Mouse (Mus musculus) regulatory T cell (primary cell): ENCODE results near the gene Rnf149.
"Not testable (repeated sequence)": the region's sequence is repeated elsewhere in the genome, so short reads cannot be mapped to it uniquely, and the experiment has no call there.

Experiments
- in situ Hi-C: fragments of 300-600 bp; cut with MboI, MseI; formaldehyde crosslinking; loops from one replicate; pipeline ENCODE4 v1.15.1; 2025; ENCODE audit warnings: high pct_unique_total_duplicates

The Rnf149 gene

DNA sequence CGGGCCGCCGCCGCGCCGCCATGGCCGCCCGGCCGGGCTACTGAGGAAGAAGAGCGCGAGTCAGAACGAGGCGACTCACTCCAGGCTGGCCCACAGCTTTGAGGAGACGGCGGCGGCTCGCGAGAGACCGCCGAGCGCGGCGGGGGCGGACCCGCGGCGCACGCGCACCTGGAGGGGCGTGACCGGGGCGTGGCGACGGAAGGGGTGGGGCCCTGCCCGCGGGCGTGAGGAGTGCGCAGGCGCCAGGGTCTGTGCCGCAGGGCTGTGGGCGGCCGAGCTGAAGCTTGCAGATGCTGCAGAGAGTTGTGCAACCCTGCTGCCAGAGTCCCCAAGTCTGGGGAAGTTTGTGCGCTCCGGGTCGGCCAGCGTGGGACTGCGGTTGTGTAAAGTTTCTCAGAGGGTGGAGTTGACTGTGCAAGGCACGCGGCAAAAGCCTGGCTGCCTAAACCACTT lies at the start of gene Rnf149:
Rnf149 (minus strand) TSS at position 153 of the 453 bp plus-strand sequence.
- in situ Hi-C loops = no loop called here

GRCm38 (mm10) chr1:39625491-39625890 lies 48.3 kb upstream of the Rnf149 start:
- in situ Hi-C loops = no loop called here

DNA sequence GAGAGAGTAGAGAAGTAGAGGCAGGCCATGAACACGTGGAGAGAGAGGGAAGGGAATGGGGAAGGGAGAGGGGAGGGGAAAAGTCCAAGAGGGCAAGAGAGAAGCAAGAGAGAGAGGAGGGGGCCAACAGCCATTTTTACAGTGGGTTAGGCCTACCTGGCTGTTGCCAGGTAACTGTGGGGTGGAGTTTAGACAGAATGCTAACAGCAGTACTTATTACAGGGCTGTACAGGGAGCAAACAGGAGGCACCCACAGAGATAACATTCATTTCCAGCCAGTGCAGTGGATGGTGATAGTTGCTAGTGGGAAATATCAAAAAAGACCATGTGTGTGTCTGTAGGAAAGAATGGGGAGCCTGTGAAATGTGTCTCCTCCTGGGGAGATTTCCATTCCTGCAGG lies 46.5 kb upstream of the Rnf149 start:
- in situ Hi-C loops = no loop called here

GRCm38 (mm10) chr1:39623106-39623505 lies 45.9 kb upstream of the Rnf149 start:
- in situ Hi-C loops = no loop called here

DNA sequence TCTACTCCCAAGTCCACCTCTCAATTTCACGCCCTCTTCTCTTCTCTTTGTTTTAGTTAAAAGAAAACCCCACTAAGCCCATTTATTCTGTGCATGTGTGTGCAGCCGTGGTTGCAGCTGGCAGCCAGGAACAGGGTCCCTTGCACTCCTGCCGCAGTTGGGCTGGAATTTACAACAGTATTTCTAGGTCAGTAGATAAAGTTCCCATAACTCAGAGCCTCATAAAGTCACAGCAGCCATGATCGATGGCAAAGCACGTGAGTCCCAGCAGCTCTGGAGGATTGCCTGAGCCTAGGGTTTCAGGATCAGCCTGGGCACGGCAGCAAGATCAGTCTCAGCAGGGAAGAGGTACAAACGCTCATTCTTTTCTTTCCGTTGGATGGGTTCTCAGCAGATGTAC lies 41.3 kb upstream of the Rnf149 start:
- in situ Hi-C loops = no loop called here

DNA sequence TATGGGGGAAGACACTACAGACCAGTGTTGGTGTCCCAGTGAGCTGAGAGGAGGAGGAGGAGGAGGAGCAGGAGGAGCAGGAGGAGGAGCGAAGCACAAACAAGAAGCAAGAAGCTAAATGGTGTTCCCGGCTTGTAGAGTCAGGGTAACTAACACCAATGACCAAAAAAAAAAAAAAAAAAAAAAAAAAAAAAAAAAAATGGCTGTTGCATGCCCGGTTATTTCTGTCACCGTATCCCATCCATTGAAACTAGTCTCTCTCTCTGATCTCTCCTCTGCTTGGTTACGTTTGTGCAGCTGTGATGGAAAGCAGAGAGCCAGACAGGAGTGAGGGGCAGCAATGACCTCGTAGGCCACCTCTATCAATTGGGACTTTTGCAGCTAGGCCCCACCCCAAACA lies 38.3 kb upstream of the Rnf149 start:
- in situ Hi-C loops = no loop called here

- in situ Hi-C loops = no loop called here
Observed at GRCm38 (mm10) chr1:39614462-39615279, 37.5 kb upstream of the Rnf149 start.

DNA sequence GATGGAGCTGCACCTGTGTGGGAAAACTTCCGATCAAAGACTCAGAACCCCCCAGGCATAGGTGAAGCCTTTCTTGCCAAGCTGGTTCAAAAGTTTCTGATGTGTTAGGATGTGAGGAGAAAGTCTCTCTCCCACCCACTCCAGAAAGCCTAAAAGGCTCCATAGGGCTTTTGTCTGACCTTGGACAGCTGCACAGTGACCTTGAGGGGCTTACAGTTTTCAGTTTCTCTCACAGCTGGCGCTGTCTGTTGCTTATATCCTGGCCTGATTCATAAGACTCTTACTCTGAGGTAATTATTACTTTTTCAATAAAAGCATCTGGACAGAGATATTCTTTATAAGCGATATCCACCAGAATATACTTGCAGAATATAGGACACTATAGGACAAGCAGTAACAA lies 35.9 kb upstream of the Rnf149 start:
- in situ Hi-C loops = no loop called here

GRCm38 (mm10) chr1:39612491-39612890 lies 35.3 kb upstream of the Rnf149 start:
- in situ Hi-C loops = no loop called here

DNA sequence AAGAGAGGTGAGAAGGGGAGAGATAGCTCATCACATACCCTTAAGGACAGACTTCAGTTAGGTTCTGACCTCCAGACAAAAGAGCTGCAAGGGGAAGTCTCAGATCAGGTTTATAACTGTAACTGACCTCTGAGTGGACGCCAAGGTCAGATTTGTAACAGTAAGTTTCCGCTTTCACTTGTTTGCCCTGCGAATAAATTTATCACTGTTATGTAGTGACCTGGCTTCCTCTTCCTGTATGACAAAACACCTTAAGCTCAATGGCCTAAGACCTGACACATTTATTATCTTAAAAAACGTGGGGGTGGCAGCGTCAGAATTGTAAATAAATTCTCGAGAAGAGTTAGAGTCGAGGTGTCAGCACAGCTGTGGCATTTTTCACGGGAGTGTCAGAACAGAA lies 31.3 kb upstream of the Rnf149 start:
- in situ Hi-C loops = no loop called here

DNA sequence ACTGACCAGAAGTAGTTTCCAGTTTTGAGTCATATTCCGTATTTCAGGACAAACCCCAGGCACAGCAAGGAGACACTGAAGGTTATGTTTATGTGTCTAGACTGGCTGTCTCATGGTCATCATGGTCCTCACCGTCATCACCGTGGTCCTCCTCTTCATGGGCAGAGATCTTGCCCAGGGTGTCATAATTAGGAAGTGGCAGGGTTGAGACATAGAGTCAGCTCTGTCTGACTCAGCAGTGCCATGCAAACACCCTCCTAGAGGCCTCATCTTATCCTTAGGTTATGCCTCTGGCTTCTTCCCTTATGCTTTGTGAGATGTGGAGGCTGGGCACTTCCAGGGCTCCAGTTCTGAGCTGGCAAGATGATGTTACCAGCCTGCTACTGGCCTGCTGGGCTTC lies 25.3 kb upstream of the Rnf149 start:
- in situ Hi-C loops = no loop called here

GRCm38 (mm10) chr1:39598726-39599125 lies 21.5 kb upstream of the Rnf149 start:
- in situ Hi-C loops = no loop called here

GRCm38 (mm10) chr1:39597135-39597534 lies 19.9 kb upstream of the Rnf149 start:
- in situ Hi-C loops = not testable (repeated sequence)

DNA sequence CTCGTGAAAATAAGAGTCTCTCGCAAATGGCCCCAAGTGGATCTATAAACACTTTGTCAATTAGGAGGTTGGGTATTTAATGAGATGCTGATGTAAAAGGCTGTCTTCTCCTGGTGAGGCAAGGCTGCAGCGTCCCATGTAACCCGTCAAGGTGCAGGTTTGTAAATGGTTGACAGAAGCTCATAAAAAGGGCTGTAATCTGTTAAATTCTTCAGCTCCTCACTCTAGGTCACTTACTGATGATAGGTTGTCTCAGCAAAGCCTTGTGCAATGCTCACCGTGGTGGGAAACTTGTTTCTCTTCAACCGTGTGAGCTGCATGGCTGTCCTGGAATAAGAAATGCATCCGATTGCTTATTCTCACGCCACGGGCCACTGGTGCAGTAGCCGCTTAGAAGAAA lies 16.6 kb upstream of the Rnf149 start:
- in situ Hi-C loops = no loop called here

DNA sequence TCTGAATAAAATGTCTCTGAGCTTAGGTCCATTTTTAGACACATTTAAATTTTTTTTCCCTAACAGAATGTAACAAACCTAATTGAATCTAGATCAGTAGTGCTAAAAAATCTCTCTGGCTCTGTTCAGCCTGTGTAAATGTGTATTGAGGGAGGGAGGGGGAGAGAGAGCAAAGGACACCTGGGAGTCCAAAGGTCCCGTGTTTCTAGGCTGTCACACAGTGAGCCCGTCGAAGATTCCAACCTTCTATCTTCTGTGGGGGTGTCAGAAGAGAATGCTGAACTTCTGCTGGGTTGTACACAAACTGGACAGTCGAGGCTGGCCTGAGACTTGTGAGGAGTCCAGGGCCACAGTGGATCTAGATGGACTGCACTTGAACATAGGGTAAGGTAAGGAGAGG lies 14.9 kb upstream of the Rnf149 start:
- in situ Hi-C loops = no loop called here

DNA sequence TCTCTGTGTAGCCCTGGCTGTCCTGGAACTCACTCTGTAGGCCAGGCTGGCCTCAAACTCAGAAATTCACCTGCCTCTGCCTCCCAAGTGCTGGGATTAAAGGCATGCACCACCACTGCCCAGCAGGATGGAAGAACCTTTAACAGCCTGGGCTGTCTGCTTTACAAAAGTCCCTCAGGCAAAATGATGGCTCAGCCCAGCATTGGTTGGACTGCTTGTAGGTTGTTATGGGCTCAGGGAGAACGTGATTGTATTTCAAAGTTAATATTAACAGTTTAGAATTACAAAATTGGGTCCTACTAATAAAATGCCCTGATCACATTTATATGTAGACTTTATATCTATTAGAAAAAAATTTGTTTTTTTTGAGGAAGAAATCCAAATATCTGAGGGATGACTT lies 14.4 kb upstream of the Rnf149 start:
- in situ Hi-C loops = not testable (repeated sequence)

DNA sequence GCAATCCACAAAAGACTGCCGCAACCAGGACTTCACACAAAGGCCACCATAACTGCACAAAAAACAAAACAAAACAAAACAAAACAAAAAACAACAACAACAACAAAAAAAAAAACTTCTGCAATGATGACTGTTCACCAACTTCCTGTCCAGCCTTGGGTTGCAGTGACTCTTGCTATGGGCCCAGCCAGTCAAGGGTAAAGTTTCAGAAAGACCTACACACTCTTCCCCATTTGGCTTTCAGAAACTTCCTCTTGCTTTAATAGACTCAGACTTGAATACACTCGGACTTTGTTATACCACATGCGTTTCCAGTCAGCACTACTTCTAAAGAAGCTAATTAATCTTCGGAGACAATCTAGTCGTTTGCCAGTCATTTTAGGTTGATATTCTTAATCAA lies 13.0 kb upstream of the Rnf149 start:
- in situ Hi-C loops = no loop called here

- in situ Hi-C loops = no loop called here
Observed at GRCm38 (mm10) chr1:39585416-39585815, 8.2 kb upstream of the Rnf149 start.

DNA sequence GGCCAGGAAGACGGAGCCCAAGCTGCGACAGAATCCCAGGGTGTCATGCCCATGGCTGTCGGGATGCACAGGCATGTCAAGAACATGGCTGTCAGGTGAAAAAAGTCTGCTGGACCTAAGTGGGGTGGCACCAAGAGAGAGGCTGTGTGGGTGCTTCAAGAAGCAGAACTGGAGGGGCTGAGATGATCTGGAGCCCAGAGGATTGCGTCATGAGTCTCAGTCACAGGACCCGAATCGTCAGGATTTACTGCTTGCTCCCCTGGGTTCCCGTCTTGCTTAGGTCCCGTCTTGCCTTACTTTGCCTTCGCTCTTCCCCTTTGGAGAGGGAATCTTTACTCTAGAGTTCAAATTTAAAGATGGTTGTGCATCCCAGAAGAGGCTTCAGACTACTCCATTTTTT lies 6.0 kb upstream of the Rnf149 start:
- in situ Hi-C loops = no loop called here

- in situ Hi-C loops = no loop called here
Observed at GRCm38 (mm10) chr1:39581215-39581614, 4.0 kb upstream of the Rnf149 start.

GRCm38 (mm10) chr1:39579139-39579538 lies 1.9 kb upstream of the Rnf149 start:
- in situ Hi-C loops = no loop called here

DNA sequence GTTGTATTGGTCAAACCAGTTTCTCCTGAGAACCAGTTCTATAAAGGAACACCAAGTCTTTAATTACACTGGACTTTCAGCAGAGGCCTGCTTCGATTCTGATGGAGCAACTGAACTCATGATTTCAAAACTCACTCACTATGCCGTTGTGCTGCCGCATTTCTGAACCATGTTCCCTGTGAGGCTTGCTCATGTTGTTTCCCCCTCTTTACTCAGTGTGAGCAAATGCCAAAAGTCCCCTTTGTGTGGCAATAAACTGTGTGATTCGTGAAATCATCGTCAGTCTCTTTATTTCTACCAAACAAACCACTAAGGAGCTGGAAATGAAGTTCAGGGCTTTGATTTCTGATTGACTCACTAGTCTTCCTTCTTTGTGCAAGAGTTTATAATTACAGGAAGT lies 1.2 kb upstream of the Rnf149 start:
- in situ Hi-C loops = no loop called here

DNA sequence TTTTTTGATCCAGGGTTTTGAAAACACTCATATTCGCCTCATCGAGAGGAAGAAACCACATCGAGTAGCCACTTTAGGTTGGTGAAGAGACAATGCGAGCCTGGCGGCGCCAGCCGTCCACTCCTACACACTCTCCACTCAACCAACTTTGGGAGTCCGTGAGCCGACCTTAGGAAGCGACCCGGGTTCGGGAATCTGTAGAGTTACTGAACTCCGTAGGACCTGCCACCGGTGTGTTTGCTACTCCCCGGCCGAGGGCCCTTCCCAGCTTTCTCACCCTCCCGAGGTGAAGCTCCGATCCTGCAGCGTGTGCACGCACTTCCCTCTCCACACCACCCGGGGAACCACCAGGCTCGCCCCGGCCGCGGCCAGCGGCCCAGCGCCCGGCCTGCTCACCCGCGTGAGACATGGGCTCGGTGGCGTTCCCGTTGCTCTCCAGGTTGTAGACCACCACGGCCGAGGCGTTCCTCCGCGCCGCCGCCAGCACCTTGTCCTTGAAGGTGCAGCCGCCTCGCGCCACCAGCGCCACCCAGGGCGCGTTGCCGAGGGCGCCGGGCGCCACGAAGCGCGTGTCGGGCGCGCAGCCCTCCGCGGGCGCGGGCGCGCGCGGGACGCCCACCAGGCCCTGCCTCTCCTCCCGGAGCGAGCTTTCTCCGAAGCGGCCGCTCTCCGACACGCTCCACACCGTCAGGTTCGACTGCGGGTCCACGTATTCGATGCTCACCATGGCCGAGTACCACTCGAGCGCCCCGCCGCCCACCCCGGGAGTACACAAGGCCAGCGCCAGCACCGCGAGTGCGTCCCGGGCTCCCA lies 568 bp downstream of the Rnf149 start:
- in situ Hi-C loops = no loop called here
